Mouse (Mus musculus) heart, adult 2 months (tissue): ENCODE data around the gene Prl8a2. TPM values are rescaled to one million over a fixed set of nuclear protein-coding genes. Genes with fewer than 3 reads are reported as not detected.

Source experiments
- DNase-seq, 2 experiments: peaks; one replicate each; pipeline ENCODE4 v3.0.0; 2021
- H3K27ac ChIP-seq: fragments of 200-600 bp; 2 replicates; pipeline ENCODE4 v1.8.1; 2022
- H3K27me3 ChIP-seq: fragments of 200-500 bp; 2 replicates; pipeline ENCODE4 v1.6.1; 2012; ENCODE audit warnings: mild to moderate bottlenecking, low read length, inconsistent platforms, mixed read lengths; ENCODE audit not compliant: control insufficient read depth, insufficient read depth
- H3K36me3 ChIP-seq: fragments of 200-500 bp; 2 replicates; pipeline ENCODE4 v1.6.1; 2012; ENCODE audit warnings: low read length, inconsistent platforms; ENCODE audit not compliant: control insufficient read depth, insufficient read depth
- H3K4me1 ChIP-seq: fragments of 200-500 bp; 2 replicates; pipeline ENCODE4 v1.6.1; 2011; ENCODE audit warnings: low read length; ENCODE audit not compliant: control insufficient read depth, insufficient read depth
- H3K4me3 ChIP-seq: fragments of 200-600 bp; 2 replicates; pipeline ENCODE4 v1.8.1; 2022
- H3K79me2 ChIP-seq: fragments of 200-500 bp; replicated peaks from 2 replicates; pipeline ENCODE4 v1.6.1; 2012; ENCODE audit warnings: mild to moderate bottlenecking, inconsistent platforms, low read length, moderate library complexity, mixed read lengths; ENCODE audit not compliant: control insufficient read depth, insufficient read depth
- H3K9ac ChIP-seq: fragments of 200-500 bp; 2 replicates; pipeline ENCODE4 v1.6.1; 2012; ENCODE audit warnings: low read depth, mild to moderate bottlenecking, control low read depth, inconsistent platforms, low read length, mixed read lengths
- CTCF ChIP-seq: fragments of 200-600 bp; IDR thresholded peaks from 2 replicates; pipeline ENCODE4 v1.8.1; 2022; ENCODE audit warnings: antibody characterized with exemption, mild to moderate bottlenecking, moderate library complexity
- EP300 ChIP-seq: fragments of 200-500 bp; IDR thresholded peaks from 2 replicates; pipeline ENCODE4 v1.6.1; 2011; ENCODE audit warnings: low read depth, low read length, control low read depth; ENCODE audit not compliant: insufficient read depth
- POLR2A ChIP-seq: fragments of 200-500 bp; IDR thresholded peaks from 2 replicates; pipeline ENCODE4 v1.6.1; 2011; ENCODE audit warnings: mild to moderate bottlenecking, low read depth, low read length, control low read depth; ENCODE audit not compliant: insufficient read depth
- WGBS: fragments of 180-500 bp; shearing (Covaris S2); methylation state at CpG from one replicate; pipeline ENCODE4 v1.1.7; 2018; 5-methylcytosine and 5-hydroxymethylcytosine counted together
- intact Hi-C: fragments of 180-260 bp; cut with DNase I; formaldehyde crosslinking; loops from one replicate; pipeline ENCODE4 v1.15.1; 2025
- polyA plus RNA-seq: library from polyadenylated mRNA; depleted of rRNA; stranded (reverse); fragments of >200 nt; gene quantifications from 2 replicates; pipeline ENCODE4 v1.2.3, GENCODE M21; 2012; rRNA removed
- total RNA-seq, 2 experiments: library from RNA; stranded (reverse); gene quantifications; 2 replicates each; pipeline ENCODE4 v1.2.3; 2021

The Prl8a2 gene
- total and polyA plus RNA-seq, 3 experiments, result not detected

DNA sequence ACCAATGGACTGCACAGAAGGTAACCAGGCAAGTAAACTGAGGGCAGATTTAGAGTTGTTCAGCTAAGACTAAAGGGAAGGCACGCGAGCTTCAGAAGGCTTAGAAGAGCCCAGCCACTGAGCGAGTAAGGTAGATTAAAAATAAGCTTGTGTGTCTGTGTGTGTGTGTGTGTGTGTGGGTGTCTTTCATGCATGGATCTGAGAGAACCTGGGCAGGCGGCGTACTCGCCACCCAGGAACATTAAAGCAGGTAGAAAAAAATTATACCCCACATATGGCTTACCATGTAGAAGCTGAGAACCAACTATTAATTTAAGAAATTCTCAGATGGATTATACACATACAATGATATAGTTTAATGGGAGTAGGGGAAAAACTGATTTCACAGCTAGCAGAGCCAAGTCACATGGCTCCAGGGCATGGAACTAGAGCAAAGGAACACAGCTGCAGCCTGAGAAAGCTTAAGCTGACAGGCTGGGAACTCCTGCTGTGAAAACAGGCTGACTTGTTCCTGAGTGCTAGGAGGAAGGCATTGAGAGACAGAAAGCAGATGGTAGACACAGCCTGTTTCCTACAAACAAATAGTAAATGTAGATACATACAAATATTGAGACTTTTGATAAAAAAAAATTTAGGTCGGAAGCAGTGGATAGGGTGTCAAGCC lies 53.7 kb downstream of the Prl8a2 start:
- WGBS, result 90% methylated on average over 7 of the region's 7 CpGs
- Histone ChIP-seq H3K9ac (no peak overlapping the region), H3K79me2 (no peaks in the 10 kb centered on the region), H3K4me1 (no peaks in the 10 kb centered on the region), H3K27me3 (no peaks in the 10 kb centered on the region), H3K36me3 (no peaks in the 10 kb centered on the region), H3K27ac (no peak overlapping the region), H3K4me3 (no peak overlapping the region)
- no peak for DNase-seq
- TF ChIP-seq EP300 (no peak), POLR2A (no peak), CTCF (no peak)
- intact Hi-C loops, result no loop called here

Other genes starting within 250 kb of the Prl8a2 start
- not detected for gene Prl3d2, start 224.0 kb upstream of the Prl8a2 start, total RNA-seq
- not detected in 2 replicates for gene Prl3d2, start 224.0 kb upstream of the Prl8a2 start, polyA plus RNA-seq
- gene Prl3d3, start 188.9 kb upstream of the Prl8a2 start, total RNA-seq, result not detected
- gene Prl3d3, start 188.9 kb upstream of the Prl8a2 start, polyA plus RNA-seq, result not detected in 2 replicates
- not detected for gene Prl3c1, start 149.0 kb upstream of the Prl8a2 start, total RNA-seq
- not detected in 2 replicates for gene Prl3c1, start 149.0 kb upstream of the Prl8a2 start, polyA plus RNA-seq
- gene Prl3b1, start 103.8 kb upstream of the Prl8a2 start, total RNA-seq, result not detected
- gene Prl3b1, start 103.8 kb upstream of the Prl8a2 start, polyA plus RNA-seq, result not detected in 2 replicates
- not detected for gene Prl3a1, start 86.2 kb upstream of the Prl8a2 start, total RNA-seq
- gene Prl3a1, start 86.2 kb upstream of the Prl8a2 start, polyA plus RNA-seq, result not detected in 2 replicates
- not detected for gene Prl6a1, start 33.0 kb upstream of the Prl8a2 start, total RNA-seq
- not detected in 2 replicates for gene Prl6a1, start 33.0 kb upstream of the Prl8a2 start, polyA plus RNA-seq
- gene Prl2b1, start 45.2 kb downstream of the Prl8a2 start, total RNA-seq, result not detected
- gene Prl2b1, start 45.2 kb downstream of the Prl8a2 start, polyA plus RNA-seq, result not detected in 2 replicates
- gene Prl8a6, start 93.0 kb downstream of the Prl8a2 start, total RNA-seq, result not detected
- not detected in 2 replicates for gene Prl8a6, start 93.0 kb downstream of the Prl8a2 start, polyA plus RNA-seq
- gene Prl8a8, start 167.5 kb downstream of the Prl8a2 start, total RNA-seq, result not detected
- not detected in 2 replicates for gene Prl8a8, start 167.5 kb downstream of the Prl8a2 start, polyA plus RNA-seq
- gene Prl8a9, start 218.9 kb downstream of the Prl8a2 start, total RNA-seq, result not detected
- gene Prl8a9, start 218.9 kb downstream of the Prl8a2 start, polyA plus RNA-seq, result not detected in 2 replicates
- not detected for gene Prl8a1, start 236.5 kb downstream of the Prl8a2 start, total RNA-seq
- not detected in 2 replicates for gene Prl8a1, start 236.5 kb downstream of the Prl8a2 start, polyA plus RNA-seq